Mouse (Mus musculus): ENCODE measurements at regions not wholly inside any gene's neighbourhood (a gene's known extent, or its start where the extent isn't known, plus 50 kb on each side); places are given as distances from the start of the nearest gene placed in this dataset.

DNA sequence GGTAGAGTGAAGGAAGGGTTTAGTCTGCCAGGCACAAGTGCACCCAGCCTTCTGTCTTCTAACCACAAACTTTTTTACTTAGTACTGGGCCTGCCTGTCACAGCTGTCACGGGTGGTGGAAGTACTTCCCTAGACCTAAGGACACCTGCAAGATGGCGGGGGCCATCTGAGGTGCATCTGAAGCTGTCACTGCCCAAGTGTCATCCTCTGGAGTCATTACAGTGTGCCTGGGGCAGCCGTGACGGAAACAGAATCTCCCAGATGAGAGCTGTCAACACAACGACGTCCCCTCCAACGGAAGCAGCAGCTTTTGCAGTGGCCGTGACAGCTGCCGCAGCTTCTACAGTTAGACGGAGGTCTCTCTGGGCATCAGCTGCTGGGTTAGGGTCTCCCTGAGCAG is 53.1 kb upstream of the Jdp2 start:
- no peak overlapping the region for H3K4me3 ChIP-seq (replicated peaks)
- H3K36me3 ChIP-seq (replicated peaks; ENCODE audit: low read length), result no peaks in the 10 kb centered on the region
- peaks cover 19% of the 10 kb centered on the region for H3K4me1 ChIP-seq
- TF ChIP-seq FLI1 (IDR thresholded peaks at IDR 0.05; ENCODE audit: low read length), result no peak
- no peak for TF ChIP-seq GATA1 (IDR thresholded peaks at IDR 0.05; ENCODE audit: borderline replicate concordance, low read length)
- H3K27me3 ChIP-seq (replicated peaks), result peaks cover 48% of the 10 kb centered on the region
- H3K9me3 ChIP-seq, result no peaks in the 10 kb centered on the region

DNA sequence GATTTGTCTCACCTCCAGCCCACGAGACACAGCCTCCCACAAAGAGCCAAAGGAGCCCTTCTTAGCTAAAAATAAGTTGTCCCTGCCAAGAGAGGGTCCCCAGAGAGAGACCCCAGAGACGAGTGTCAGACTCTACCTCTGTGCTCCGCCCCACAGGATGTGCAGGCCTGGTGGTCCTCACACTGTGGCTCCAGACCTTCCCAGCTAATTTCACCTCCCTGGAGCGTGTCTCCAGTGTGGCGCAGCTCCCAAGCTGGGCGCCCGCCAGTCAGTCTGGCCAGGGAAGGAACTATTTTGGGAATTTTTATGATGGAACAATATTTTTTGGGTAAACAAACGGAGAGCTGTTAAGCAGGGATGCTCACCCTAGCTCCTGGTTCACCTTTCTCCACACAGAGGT is 50.8 kb upstream of the Jdp2 start:
- no peak overlapping the region for H3K4me3 ChIP-seq (replicated peaks)
- H3K36me3 ChIP-seq (replicated peaks; ENCODE audit: low read length), result no peaks in the 10 kb centered on the region
- no peak for TF ChIP-seq GATA1 (IDR thresholded peaks at IDR 0.05; ENCODE audit: borderline replicate concordance, low read length)
- TF ChIP-seq FLI1 (IDR thresholded peaks at IDR 0.05; ENCODE audit: low read length), result no peak
- peaks cover 7% of the 10 kb centered on the region; the same call in 1 of the 2 replicates for H3K4me1 ChIP-seq
- peaks cover 45% of the 10 kb centered on the region for H3K27me3 ChIP-seq (replicated peaks)
- H3K9me3 ChIP-seq, result no peaks in the 10 kb centered on the region
